Mouse (Mus musculus) liver, embryonic 14.5 days (tissue): Measurements from ENCODE around the gene Chmp2b.

ENCODE experiments used
- CTCF ChIP-seq: IDR thresholded peaks from 2 replicates; pipeline ENCODE4 v1.5.1; 2016; ENCODE audit warnings: antibody characterized with exemption, low read depth, control low read depth
- EP300 ChIP-seq: IDR thresholded peaks from 2 replicates; pipeline ENCODE4 v1.6.1; 2016; ENCODE audit warnings: antibody characterized with exemption, low read depth

DNA sequence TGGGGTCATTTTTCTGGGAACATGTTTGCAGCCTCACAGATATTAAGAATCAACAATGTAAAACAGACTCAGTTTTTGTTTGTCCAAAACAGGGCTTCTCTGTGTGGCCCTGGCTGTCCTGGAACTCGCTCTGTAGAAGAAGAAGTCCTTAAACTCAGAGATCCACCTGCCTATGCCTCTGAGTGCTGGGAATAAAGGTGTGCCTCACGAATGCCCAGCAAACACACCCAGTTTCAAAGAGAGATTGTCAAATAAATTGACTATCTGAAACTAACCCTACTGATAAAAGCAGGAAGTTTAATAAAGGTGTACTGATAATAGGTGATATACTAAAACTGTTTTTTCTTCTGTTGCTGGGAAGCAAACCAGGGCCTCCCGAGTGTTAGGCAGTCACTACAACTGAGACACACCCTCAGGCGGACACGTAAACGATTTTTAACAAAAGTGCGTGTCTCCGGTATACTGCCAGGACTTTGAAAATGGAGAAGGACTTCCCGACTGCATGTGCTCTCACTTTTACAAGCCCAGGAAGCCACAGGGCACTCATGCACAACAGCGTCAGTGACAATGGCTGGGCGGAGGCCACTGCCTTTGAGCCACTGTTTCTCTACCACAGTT, 18.7 kb downstream of the Chmp2b start:
- TF ChIP-seq EP300 (no peak), CTCF (no peak)
